In genomic region chr15:97411671-97412070, GRCm38 (mm10) we compare ENCODE assay signal across 26 mouse cellular contexts.
"Had no signal": no experiment of that assay in that cellular context is flagged by ENCODE, and none has a peak within 500 bp of the region (broad histone marks: within the 10 kb centered on the region; RNA-seq: fewer than 3 reads in every experiment).

No protein-coding gene starts in this region.

- H3K9ac ChIP-seq: embryonic facial prominence, embryonic 12.5 days; embryonic facial prominence, embryonic 13.5 days; embryonic facial prominence, embryonic 15.5 days; forebrain, embryonic 12.5 days; forebrain, embryonic 13.5 days; forebrain, embryonic 15.5 days; forebrain, postnatal 0 days had no signal

- H3K4me1 ChIP-seq: forebrain, embryonic 10.5 days; forebrain, embryonic 12.5 days; forebrain, embryonic 13.5 days had no signal

- H3K4me3 ChIP-seq: embryonic facial prominence, embryonic 10.5 days; embryonic facial prominence, embryonic 12.5 days; embryonic facial prominence, embryonic 13.5 days; embryonic facial prominence, embryonic 15.5 days; erythroblast, embryonic 14.5 days; forebrain, embryonic 10.5 days; forebrain, embryonic 12.5 days; forebrain, embryonic 13.5 days; forebrain, embryonic 15.5 days; gastrocnemius, adult 2 months; heart, adult 2 months had no signal

- ATAC-seq: forebrain, embryonic 13.5 days; forebrain, embryonic 14.5 days; forebrain, embryonic 15.5 days; forebrain, embryonic 16.5 days; forebrain, postnatal 0 days had no signal

- H3K27ac ChIP-seq: embryonic facial prominence, embryonic 10.5 days; embryonic facial prominence, embryonic 12.5 days; embryonic facial prominence, embryonic 13.5 days; embryonic facial prominence, embryonic 15.5 days; forebrain, embryonic 10.5 days; forebrain, embryonic 12.5 days; forebrain, embryonic 13.5 days; forebrain, embryonic 15.5 days; gastrocnemius, adult 2 months; heart, adult 2 months had no signal

- H3K27me3 ChIP-seq: embryonic facial prominence, embryonic 12.5 days; embryonic facial prominence, embryonic 13.5 days; embryonic facial prominence, embryonic 15.5 days; forebrain, embryonic 12.5 days; forebrain, embryonic 13.5 days; forebrain, embryonic 15.5 days had no signal

- H3K4me2 ChIP-seq: embryonic facial prominence, embryonic 12.5 days; embryonic facial prominence, embryonic 13.5 days; embryonic facial prominence, embryonic 15.5 days; forebrain, embryonic 12.5 days; forebrain, embryonic 13.5 days; forebrain, embryonic 15.5 days had no signal

- H3K36me3 ChIP-seq: embryonic facial prominence, embryonic 10.5 days; embryonic facial prominence, embryonic 12.5 days; embryonic facial prominence, embryonic 13.5 days; embryonic facial prominence, embryonic 15.5 days; forebrain, embryonic 10.5 days; forebrain, embryonic 12.5 days; forebrain, embryonic 15.5 days had no signal

- H3K9me3 ChIP-seq: embryonic facial prominence, embryonic 10.5 days; embryonic facial prominence, embryonic 15.5 days had no signal

- DNase-seq: cerebellum, adult 9-10 months; cerebellum, adult 9-11 months; cerebellum, postnatal 10 days; cerebellum, postnatal 14 days; cerebellum, postnatal 25 days; cerebellum, postnatal 36 days; embryo, embryonic 11 days; forebrain, postnatal 0 days; gastrocnemius, adult 2 months; gastrocnemius, postnatal 10 days; gastrocnemius, postnatal 14 days; gastrocnemius, postnatal 36 days; heart, adult 11 months; heart, adult 18-20 months; heart, adult 2 months had no signal
